Mouse (Mus musculus) liver, embryonic 11.5 days (tissue): ENCODE measurements around the gene Map3k11. TPM values are rescaled to one million over a fixed set of nuclear protein-coding genes. Genes with fewer than 3 reads are reported as not detected.
A peak's percentile ranks its signal among the peaks of the same experiment; 100 is the strongest.

Source experiments
- ATAC-seq: fragments of 200-750 bp; cut with Nextera tagmentation; replicated peaks from 2 replicates; pipeline ENCODE4 v1.8.0; 2017; ENCODE audit warnings: moderate number of reproducible peaks, mild to moderate bottlenecking, moderate TSS enrichment, moderate library complexity; ENCODE audit not compliant: low FRiP score
- DNase-seq: peaks from one replicate; pipeline ENCODE4 v3.0.0-alpha.2; 2017; ENCODE audit warnings: low spot score
- H3K27ac ChIP-seq: fragments of 300-500 bp; sonication (generic); 2 replicates; pipeline ENCODE4 v1.5.1; 2014; ENCODE audit warnings: mild to moderate bottlenecking, low read depth, low read length, control low read depth
- H3K27me3 ChIP-seq: fragments of 300-500 bp; sonication (generic); replicated peaks from 2 replicates; pipeline ENCODE4 v1.6.1; 2014; ENCODE audit warnings: low read length, mixed read lengths; ENCODE audit not compliant: control insufficient read depth, insufficient read depth
- H3K36me3 ChIP-seq: fragments of 300-500 bp; sonication (generic); 2 replicates; pipeline ENCODE4 v1.6.1; 2014; ENCODE audit warnings: mild to moderate bottlenecking, low read length, moderate library complexity, mixed read lengths; ENCODE audit not compliant: control insufficient read depth, insufficient read depth
- H3K4me1 ChIP-seq: fragments of 300-500 bp; sonication (generic); replicated peaks from 2 replicates; pipeline ENCODE4 v1.6.1; 2014; ENCODE audit warnings: low read length, mixed read lengths; ENCODE audit not compliant: control insufficient read depth, insufficient read depth
- H3K4me2 ChIP-seq: fragments of 300-500 bp; sonication (generic); 2 replicates; pipeline ENCODE4 v1.6.1; 2014; ENCODE audit warnings: mild to moderate bottlenecking, control low read depth, moderate library complexity
- H3K4me3 ChIP-seq: fragments of 300-500 bp; sonication (generic); 2 replicates; pipeline ENCODE4 v1.5.1; 2014; ENCODE audit warnings: low read depth, low read length, control low read depth
- H3K9ac ChIP-seq: fragments of 300-500 bp; sonication (generic); 2 replicates; pipeline ENCODE4 v1.6.1; 2014; ENCODE audit warnings: low read depth, low read length, control low read depth
- H3K9me3 ChIP-seq: fragments of 300-500 bp; sonication (generic); 2 replicates; pipeline ENCODE4 v1.6.1; 2016; ENCODE audit warnings: low read length, inconsistent platforms, mixed read lengths; ENCODE audit not compliant: control insufficient read depth
- WGBS: fragments of 180-500 bp; shearing (Covaris S2); extraction: QIAGEN DNeasy Blood & Tissue Kit; methylation state at CpG from one replicate; pipeline ENCODE4 v1.1.7; 2014; 5-methylcytosine and 5-hydroxymethylcytosine counted together
- polyA plus RNA-seq: library from polyadenylated mRNA; unstranded; fragments of >200 nt; fragmentation: Nextera tagmentation; extraction: Ambion mirVana; gene quantifications from 2 replicates; pipeline ENCODE4 v1.2.1, GENCODE M21; 2014

The Map3k11 gene
- polyA plus RNA-seq, 1 experiment from 2014 or later = 28.1 TPM

- DNase-seq = no peak
- WGBS = 32% methylated on average over 3 of the region's 3 CpGs
- Histone ChIP-seq H3K27ac (no peak overlapping the region), H3K27me3 (no peaks in the 10 kb centered on the region), H3K4me1 (peaks cover 18% of the 10 kb centered on the region), H3K4me2 (no peak overlapping the region), H3K36me3 (peaks cover 51% of the 10 kb centered on the region), H3K9ac (no peak overlapping the region), H3K9me3 (no peaks in the 10 kb centered on the region), H3K4me3 (no peak overlapping the region)
- ATAC-seq = no peak
Measured at GRCm38 (mm10) chr19:5711218-5711617, 22.7 kb downstream of the Map3k11 start.

- peaks cover 25% of the 10 kb centered on the region for H3K4me1 ChIP-seq
- no peak overlapping the region; the same call in 1 of the 2 replicates for H3K27ac ChIP-seq
- H3K4me3 ChIP-seq = no peak overlapping the region
- no peak for DNase-seq
- H3K9ac ChIP-seq = no peak overlapping the region
- no peak for ATAC-seq
- no peak overlapping the region for H3K4me2 ChIP-seq
- peaks cover 48% of the 10 kb centered on the region for H3K36me3 ChIP-seq
- H3K9me3 ChIP-seq = no peaks in the 10 kb centered on the region
- H3K27me3 ChIP-seq = no peaks in the 10 kb centered on the region
- WGBS = 80% methylated on average over 14 of the region's 14 CpGs
Measured at GRCm38 (mm10) chr19:5711907-5712460, 23.4 kb downstream of the Map3k11 start.

- peak overlapping the region; percentile 21 for H3K27ac ChIP-seq
- peaks cover 46% of the 10 kb centered on the region for H3K36me3 ChIP-seq
- DNase-seq (no peak), ATAC-seq (no peak)
- peaks cover 31% of the 10 kb centered on the region for H3K4me1 ChIP-seq
- H3K9ac ChIP-seq = no peak overlapping the region
- H3K9me3 ChIP-seq = no peaks in the 10 kb centered on the region
- H3K4me3 ChIP-seq = no peak overlapping the region; the same call in 1 of the 2 replicates
- peak overlapping the region; percentile 43; the same call in 1 of the 2 replicates for H3K4me2 ChIP-seq
- WGBS = 70% methylated on average over 5 of the region's 5 CpGs
- H3K27me3 ChIP-seq = no peaks in the 10 kb centered on the region
Measured at GRCm38 (mm10) chr19:5713255-5713654, 24.7 kb downstream of the Map3k11 start.

GRCm38 (mm10) chr19:5713730-5714129, 25.2 kb downstream of the Map3k11 start:
- H3K36me3 ChIP-seq = peaks cover 43% of the 10 kb centered on the region
- H3K4me2 ChIP-seq = peak overlapping the region; percentile 43
- H3K27me3 ChIP-seq = no peaks in the 10 kb centered on the region
- 27% methylated on average over 2 of the region's 2 CpGs for WGBS
- H3K9me3 ChIP-seq = no peaks in the 10 kb centered on the region
- peaks cover 31% of the 10 kb centered on the region for H3K4me1 ChIP-seq
- ATAC-seq (peak; percentile 38), DNase-seq (no peak)
- peak overlapping the region; percentile 19; the same call in 1 of the 2 replicates for H3K27ac ChIP-seq
- no peak overlapping the region for H3K9ac ChIP-seq
- H3K4me3 ChIP-seq = peak overlapping the region; percentile 7

GRCm38 (mm10) chr19:5715793-5716688, 27.5 kb downstream of the Map3k11 start:
- Histone ChIP-seq H3K27ac (no peak overlapping the region), H3K36me3 (peaks cover 46% of the 10 kb centered on the region), H3K4me1 (peaks cover 33% of the 10 kb centered on the region), H3K9ac (no peak overlapping the region), H3K4me3 (0 out of 2 replicates have a peak overlapping the region, but pooled peaks have one; percentile 11), H3K27me3 (no peaks in the 10 kb centered on the region), H3K4me2 (peak overlapping the region; percentile 37), H3K9me3 (no peaks in the 10 kb centered on the region)
- peak; percentile 27; the same call in 1 of the 2 replicates for ATAC-seq
- DNase-seq = no peak
- WGBS = 59% methylated on average over 43 of the region's 43 CpGs

- no peak for DNase-seq
- H3K4me1 ChIP-seq = peaks cover 37% of the 10 kb centered on the region
- H3K4me2 ChIP-seq = no peak overlapping the region
- H3K27me3 ChIP-seq = no peaks in the 10 kb centered on the region
- no peak overlapping the region for H3K27ac ChIP-seq
- H3K9me3 ChIP-seq = no peaks in the 10 kb centered on the region
- H3K36me3 ChIP-seq = peaks cover 48% of the 10 kb centered on the region
- H3K4me3 ChIP-seq = no peak overlapping the region
- H3K9ac ChIP-seq = no peak overlapping the region
- 65% methylated on average over 10 of the region's 10 CpGs for WGBS
- no peak for ATAC-seq
Measured at GRCm38 (mm10) chr19:5716955-5717354, 28.4 kb downstream of the Map3k11 start.

GRCm38 (mm10) chr19:5721233-5721632, 32.7 kb downstream of the Map3k11 start:
- H3K9me3 ChIP-seq = no peaks in the 10 kb centered on the region
- no peak overlapping the region for H3K9ac ChIP-seq
- WGBS = 87% methylated on average over 6 of the region's 6 CpGs
- H3K4me2 ChIP-seq = no peak overlapping the region
- H3K36me3 ChIP-seq = peaks cover 43% of the 10 kb centered on the region
- peaks cover 54% of the 10 kb centered on the region for H3K4me1 ChIP-seq
- H3K27ac ChIP-seq = no peak overlapping the region
- DNase-seq (no peak), ATAC-seq (no peak)
- no peak overlapping the region for H3K4me3 ChIP-seq
- no peaks in the 10 kb centered on the region for H3K27me3 ChIP-seq

- Histone ChIP-seq H3K9ac (peak overlapping the region; percentile 93), H3K36me3 (peaks cover 36% of the 10 kb centered on the region), H3K4me2 (peak overlapping the region; percentile 94), H3K9me3 (no peaks in the 10 kb centered on the region), H3K27ac (peak overlapping the region; percentile 95), H3K4me3 (peak overlapping the region; percentile 83), H3K4me1 (peaks cover 56% of the 10 kb centered on the region), H3K27me3 (no peaks in the 10 kb centered on the region)
- peak; percentile 57 for ATAC-seq
- WGBS = 57% methylated on average over 7 of the region's 7 CpGs
- no peak for DNase-seq
Measured at GRCm38 (mm10) chr19:5722848-5723425, 34.4 kb downstream of the Map3k11 start.
